Mouse (Mus musculus) embryonic facial prominence, embryonic 10.5 days (tissue): ENCODE data around the gene Crygc. TPM values are rescaled to one million over a fixed set of nuclear protein-coding genes. Genes with fewer than 3 reads are reported as not detected.
"Not testable (repeated sequence)": the region's sequence is repeated elsewhere in the genome, so short reads cannot be mapped to it uniquely, and the experiment has no call there.

Experiments used
- DNase-seq: peaks from one replicate; pipeline ENCODE4 v3.0.0-alpha.2; 2017; ENCODE audit warnings: low spot score
- H3K27ac ChIP-seq: fragments of 300-500 bp; sonication (generic); replicated peaks from 2 replicates; pipeline ENCODE4 v1.5.1; 2016; ENCODE audit warnings: mild to moderate bottlenecking
- H3K27me3 ChIP-seq: fragments of 300-500 bp; sonication (generic); replicated peaks from 2 replicates; pipeline ENCODE4 v1.6.1; 2016; ENCODE audit warnings: low read depth, mild to moderate bottlenecking; ENCODE audit not compliant: poor library complexity, severe bottlenecking
- H3K36me3 ChIP-seq: fragments of 300-500 bp; sonication (generic); replicated peaks from 2 replicates; pipeline ENCODE4 v1.6.1; 2016; ENCODE audit warnings: mild to moderate bottlenecking, moderate library complexity
- H3K4me1 ChIP-seq: fragments of 300-500 bp; sonication (generic); 2 replicates; pipeline ENCODE4 v1.6.1; 2016
- H3K4me3 ChIP-seq: fragments of 300-500 bp; sonication (generic); 2 replicates; pipeline ENCODE4 v1.5.1; 2016; ENCODE audit warnings: mild to moderate bottlenecking, moderate library complexity
- H3K9me3 ChIP-seq: fragments of 300-500 bp; sonication (generic); 2 replicates; pipeline ENCODE4 v1.6.1; 2016; ENCODE audit warnings: mild to moderate bottlenecking
- WGBS: fragments of 180-500 bp; shearing (Covaris S2); methylation state at CpG from one replicate; pipeline ENCODE4 v1.1.7; 2016; 5-methylcytosine and 5-hydroxymethylcytosine counted together
- polyA plus RNA-seq: library from polyadenylated mRNA; unstranded; fragments of >200 nt; fragmentation: Nextera tagmentation; extraction: Ambion mirVana; gene quantifications from 2 replicates; pipeline ENCODE4 v1.2.1, GENCODE M21; 2016

The Crygc gene
- polyA plus RNA-seq, 1 experiment from 2014 or later, result not detected

DNA sequence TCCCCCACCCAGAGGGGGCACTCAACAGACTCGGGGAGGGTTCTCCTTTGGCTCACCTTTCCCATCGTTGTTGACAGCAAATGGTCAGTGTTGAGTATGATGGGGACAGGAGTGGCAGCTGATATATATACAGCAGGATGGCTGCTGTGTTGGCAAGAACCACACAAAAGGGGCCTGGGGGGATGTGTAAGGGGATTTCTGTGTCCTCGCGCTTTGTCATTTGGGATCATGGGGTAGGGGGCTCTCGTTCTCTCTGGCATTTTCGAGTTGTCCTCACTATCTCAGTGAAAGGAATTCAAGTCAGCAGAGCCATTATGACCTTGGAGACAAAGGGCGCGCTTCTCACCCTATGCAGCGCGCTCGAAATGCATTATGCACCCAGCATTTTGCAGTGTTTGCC is 29.8 kb upstream of the Crygc start, which contains the start of gene Cryga:
Gene Cryga (minus strand): TSS at position 101 of the 400 bp plus-strand sequence.
- Histone ChIP-seq H3K4me1 (no peaks in the 10 kb centered on the region), H3K36me3 (no peaks in the 10 kb centered on the region), H3K27me3 (no peaks in the 10 kb centered on the region), H3K27ac (no peak within 1 kb of the TSS), H3K9me3 (no peaks in the 10 kb centered on the region), H3K4me3 (no peak within 1 kb of the TSS)
- 94% methylated on average over 11 of the region's 11 CpGs for WGBS
- DNase-seq, result no peak

DNA sequence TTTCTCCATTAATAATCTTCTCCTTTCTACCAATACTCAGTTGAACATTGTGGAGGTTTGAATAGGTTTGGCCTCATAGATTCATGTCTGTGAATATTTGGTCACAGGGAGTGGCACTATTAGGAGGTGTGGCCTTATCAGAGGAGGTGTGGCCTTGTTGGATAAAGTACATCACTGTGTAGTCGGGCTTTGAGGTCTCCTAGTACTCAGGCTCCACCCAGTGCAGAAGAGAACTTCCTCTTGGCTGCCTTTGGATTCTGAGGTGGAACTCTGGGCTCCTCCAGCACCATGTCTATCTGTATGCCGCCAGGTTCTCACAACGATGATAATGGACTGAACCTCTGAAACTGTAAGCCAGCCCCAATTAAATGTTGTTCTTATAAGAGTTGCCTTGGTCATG is 23.5 kb upstream of the Crygc start:
- H3K4me3 ChIP-seq, result no peak overlapping the region
- no peak for DNase-seq
- no peaks in the 10 kb centered on the region for H3K36me3 ChIP-seq
- 90% methylated on average over 3 of the region's 3 CpGs for WGBS
- no peak overlapping the region for H3K27ac ChIP-seq
- H3K27me3 ChIP-seq, result no peaks in the 10 kb centered on the region
- no peaks in the 10 kb centered on the region for H3K4me1 ChIP-seq
- no peaks in the 10 kb centered on the region for H3K9me3 ChIP-seq

DNA sequence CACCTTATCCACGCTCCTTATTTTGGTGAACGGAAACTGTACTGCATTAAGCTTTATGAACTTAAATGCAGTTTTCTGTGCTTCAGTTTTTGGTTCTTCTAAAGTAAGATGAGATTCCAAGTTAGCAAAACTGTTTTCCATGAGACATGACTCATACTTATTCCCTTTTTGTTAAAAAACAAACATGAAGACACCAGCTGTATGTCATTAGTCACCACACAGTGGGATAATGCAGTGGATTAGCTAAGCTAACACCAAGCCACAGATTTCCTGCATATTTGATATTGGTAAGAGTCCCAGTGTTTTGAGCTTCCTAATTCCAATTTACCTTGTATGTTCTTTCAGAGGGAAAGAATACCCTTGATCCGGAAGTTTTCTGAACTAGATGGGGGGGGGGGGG is 18.1 kb upstream of the Crygc start:
- Histone ChIP-seq H3K27me3 (no peaks in the 10 kb centered on the region), H3K27ac (no peak overlapping the region), H3K4me1 (no peaks in the 10 kb centered on the region), H3K4me3 (no peak overlapping the region), H3K36me3 (no peaks in the 10 kb centered on the region), H3K9me3 (no peaks in the 10 kb centered on the region)
- 91% methylated on average over 3 of the region's 3 CpGs for WGBS
- no peak for DNase-seq

DNA sequence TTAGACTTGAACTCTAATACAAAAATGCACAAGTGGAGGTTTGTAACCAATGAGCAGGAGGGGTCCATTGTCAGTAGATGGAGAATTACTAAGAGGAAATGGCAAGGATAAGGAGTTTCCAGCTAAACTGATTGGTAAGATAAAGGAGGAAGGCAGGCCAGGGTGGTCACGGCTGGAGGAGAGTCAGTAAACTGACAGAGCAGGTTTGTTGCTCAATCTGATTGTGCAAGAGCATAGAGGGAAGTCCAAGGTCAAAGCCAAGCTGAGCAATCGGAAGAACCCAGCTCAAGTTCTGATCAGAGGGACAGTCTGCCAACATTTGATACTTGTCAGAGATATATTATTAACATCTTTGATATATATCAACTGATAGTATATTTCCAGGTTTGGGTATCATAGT is 16.9 kb upstream of the Crygc start:
- H3K27me3 ChIP-seq, result no peaks in the 10 kb centered on the region
- H3K4me1 ChIP-seq, result no peaks in the 10 kb centered on the region
- no peak overlapping the region for H3K27ac ChIP-seq
- 79% methylated on average over 2 of the region's 2 CpGs for WGBS
- no peak for DNase-seq
- no peaks in the 10 kb centered on the region for H3K36me3 ChIP-seq
- H3K4me3 ChIP-seq, result no peak overlapping the region
- H3K9me3 ChIP-seq, result no peaks in the 10 kb centered on the region

DNA sequence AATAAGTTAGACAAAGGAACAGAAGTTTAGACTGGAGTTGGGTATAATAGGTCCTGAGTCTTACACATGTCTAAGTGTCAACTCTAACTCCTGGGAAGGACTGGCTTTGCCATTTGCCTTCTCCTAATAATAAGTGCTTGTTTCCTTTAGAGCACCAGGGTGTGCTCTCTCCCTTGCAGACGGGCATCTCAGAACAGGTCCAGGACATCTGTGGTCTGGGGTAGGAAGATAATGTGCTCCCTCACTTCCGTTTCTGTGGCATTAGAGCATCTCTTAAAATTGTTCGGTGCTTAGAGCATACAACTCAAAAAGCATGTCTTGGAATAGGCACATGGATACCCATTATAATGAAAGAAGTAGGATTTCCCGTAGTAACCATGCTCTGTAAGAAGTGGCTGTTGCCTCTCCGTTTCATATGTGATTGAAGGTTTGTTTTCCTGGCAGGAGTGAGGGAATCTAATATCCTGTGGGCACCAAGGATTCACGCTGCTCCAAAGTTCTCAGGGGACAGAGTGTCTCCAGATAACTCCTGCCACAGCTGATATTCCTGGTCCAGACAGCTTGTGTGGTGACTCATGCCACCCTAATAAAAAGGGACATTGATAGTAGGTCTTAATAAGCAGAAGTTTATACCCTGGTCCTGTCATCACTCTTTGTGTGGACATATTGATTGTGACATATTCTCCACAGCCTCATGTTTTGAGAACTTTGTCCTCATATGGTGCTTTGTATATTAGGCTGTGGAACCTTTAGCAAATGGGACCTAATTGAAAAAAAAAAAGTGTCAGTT is 15.3 kb upstream of the Crygc start:
- 76% methylated on average over 6 of the region's 6 CpGs for WGBS
- no peak for DNase-seq
- Histone ChIP-seq H3K9me3 (no peaks in the 10 kb centered on the region), H3K27ac (no peak overlapping the region), H3K27me3 (no peaks in the 10 kb centered on the region), H3K4me3 (no peak overlapping the region), H3K4me1 (no peaks in the 10 kb centered on the region), H3K36me3 (no peaks in the 10 kb centered on the region)

DNA sequence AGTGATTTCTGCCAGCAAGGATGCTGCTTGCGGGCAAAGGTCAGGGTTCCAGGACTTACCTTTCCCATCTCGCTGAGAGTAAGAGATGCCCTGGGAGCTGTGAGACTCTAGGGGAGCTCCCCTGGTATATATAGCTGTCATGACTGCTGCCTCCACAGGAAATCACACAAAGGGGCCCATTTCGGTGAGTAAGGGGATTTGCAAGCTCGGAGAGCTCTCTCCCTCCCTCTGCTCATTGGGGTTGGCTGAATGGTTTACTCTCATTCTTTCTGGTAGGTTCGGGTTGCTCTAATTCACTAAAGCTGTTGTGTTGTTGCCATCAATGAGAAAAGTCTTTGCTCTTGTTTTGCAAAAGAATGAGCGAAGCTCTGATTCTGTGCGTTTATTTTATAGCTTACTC is 8.7 kb upstream of the Crygc start, which contains the start of gene Crygb:
Gene Crygb (minus strand): TSS at position 101 of the 400 bp plus-strand sequence.
- H3K36me3 ChIP-seq, result no peaks in the 10 kb centered on the region
- no peaks in the 10 kb centered on the region for H3K27me3 ChIP-seq
- DNase-seq, result no peak
- peaks cover 5% of the 10 kb centered on the region for H3K4me1 ChIP-seq
- 30% methylated on average over 7 of the region's 7 CpGs for WGBS
- no peaks in the 10 kb centered on the region for H3K9me3 ChIP-seq
- H3K27ac ChIP-seq, result no peak within 1 kb of the TSS
- no peak within 1 kb of the TSS for H3K4me3 ChIP-seq

DNA sequence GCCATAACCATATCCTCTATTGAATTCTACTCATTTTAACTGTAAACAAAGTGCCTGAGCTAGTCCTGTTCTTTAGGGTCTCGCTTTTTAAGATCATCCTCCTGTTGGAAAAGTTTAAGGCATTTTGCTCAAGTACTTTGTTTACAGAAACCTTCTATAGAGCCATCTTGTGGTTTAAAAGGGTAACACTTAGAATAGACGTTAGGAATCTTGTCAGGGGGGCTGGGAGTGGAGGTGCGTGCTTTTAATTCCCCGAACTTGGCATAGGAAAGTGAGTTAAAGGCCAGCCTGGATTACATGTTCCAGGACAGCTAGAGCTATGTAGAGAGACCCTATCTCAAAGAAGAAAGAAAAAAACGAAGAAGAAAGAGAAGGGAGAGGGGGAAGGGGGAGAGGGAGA is 2.1 kb upstream of the Crygc start:
- Histone ChIP-seq H3K27me3 (no peaks in the 10 kb centered on the region), H3K27ac (no peak overlapping the region), H3K4me1 (0 out of 2 replicates have a peak, but pooled peaks cover 3% of the 10 kb centered on the region), H3K4me3 (no peak overlapping the region), H3K9me3 (no peaks in the 10 kb centered on the region), H3K36me3 (no peaks in the 10 kb centered on the region)
- 21% methylated on average over 5 of the region's 5 CpGs for WGBS
- DNase-seq, result no peak

DNA sequence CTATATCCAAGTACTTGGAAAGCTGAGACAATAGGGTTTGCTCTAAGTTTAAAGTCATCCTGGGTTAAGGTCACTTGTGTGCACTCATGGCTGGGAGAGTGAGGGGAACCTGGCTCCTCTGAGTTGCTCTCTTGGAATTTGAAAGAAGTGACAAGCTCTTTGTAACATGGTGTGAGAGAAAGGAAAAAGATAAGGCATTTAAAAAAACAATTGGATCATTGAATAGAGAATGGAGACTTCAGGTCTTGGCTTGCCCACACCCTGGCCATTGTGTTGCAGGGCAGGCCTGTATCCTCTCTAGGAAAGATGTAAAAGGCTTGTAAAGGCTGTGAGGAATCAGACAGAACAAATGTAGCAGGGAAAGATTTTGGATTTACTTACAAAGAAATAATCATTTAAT is 5.6 kb downstream of the Crygc start:
- Histone ChIP-seq H3K4me1 (no peaks in the 10 kb centered on the region), H3K36me3 (no peaks in the 10 kb centered on the region), H3K4me3 (no peak overlapping the region), H3K27me3 (no peaks in the 10 kb centered on the region), H3K9me3 (no peaks in the 10 kb centered on the region), H3K27ac (no peak overlapping the region)
- no peak for DNase-seq

DNA sequence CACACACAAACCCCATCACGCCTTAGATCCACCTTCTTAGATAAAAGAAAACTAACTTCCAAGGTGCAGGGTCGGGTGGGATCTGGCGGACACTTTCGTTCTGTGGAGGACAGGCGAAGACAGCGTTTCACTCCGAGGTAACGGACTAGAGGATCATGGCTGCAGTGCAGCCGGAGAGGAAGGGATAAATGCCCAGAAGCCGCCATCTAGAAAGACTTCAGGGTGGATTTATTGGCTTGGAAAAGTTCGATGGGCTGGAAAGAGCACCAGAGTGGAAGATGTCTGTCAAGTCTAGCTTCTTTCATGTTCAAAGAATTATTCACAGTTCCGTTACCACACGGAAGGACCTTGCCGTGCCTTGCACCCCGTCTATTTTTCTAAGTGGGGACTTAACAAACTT is 9.3 kb downstream of the Crygc start:
- H3K27me3 ChIP-seq, result no peaks in the 10 kb centered on the region
- H3K4me3 ChIP-seq, result no peak overlapping the region
- no peaks in the 10 kb centered on the region for H3K9me3 ChIP-seq
- H3K36me3 ChIP-seq, result no peaks in the 10 kb centered on the region
- 86% methylated on average over 15 of the region's 15 CpGs for WGBS
- H3K4me1 ChIP-seq, result no peaks in the 10 kb centered on the region
- H3K27ac ChIP-seq, result no peak overlapping the region
- no peak for DNase-seq

DNA sequence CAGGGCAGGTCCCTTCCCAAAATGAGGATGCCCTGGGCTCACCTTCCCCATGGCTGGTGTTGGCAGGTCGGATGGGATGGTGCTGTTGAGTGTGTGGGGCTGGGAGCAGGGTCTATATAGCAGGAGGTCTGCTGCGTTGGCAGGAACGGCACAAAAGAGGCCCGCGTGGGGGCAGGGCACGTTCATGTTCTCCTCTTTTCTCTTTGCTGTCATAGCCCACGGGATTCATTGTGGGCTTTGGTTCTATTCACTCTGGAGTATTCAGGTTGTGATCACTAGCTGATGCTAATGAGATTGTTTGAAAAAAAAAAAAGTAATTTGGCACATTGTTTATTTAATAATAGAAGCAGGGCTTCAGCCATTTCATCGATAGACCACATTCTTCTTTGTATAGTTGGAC is 10.1 kb downstream of the Crygc start, which contains the start of gene Crygd:
Gene Crygd (minus strand): TSS at position 101 of the 400 bp plus-strand sequence.
- H3K27ac ChIP-seq, result no peak within 1 kb of the TSS
- no peaks in the 10 kb centered on the region for H3K27me3 ChIP-seq
- no peak for DNase-seq
- WGBS, result 83% methylated on average over 8 of the region's 8 CpGs
- H3K36me3 ChIP-seq, result no peaks in the 10 kb centered on the region
- no peaks in the 10 kb centered on the region for H3K4me1 ChIP-seq
- H3K4me3 ChIP-seq, result no peak within 1 kb of the TSS
- H3K9me3 ChIP-seq, result no peaks in the 10 kb centered on the region

DNA sequence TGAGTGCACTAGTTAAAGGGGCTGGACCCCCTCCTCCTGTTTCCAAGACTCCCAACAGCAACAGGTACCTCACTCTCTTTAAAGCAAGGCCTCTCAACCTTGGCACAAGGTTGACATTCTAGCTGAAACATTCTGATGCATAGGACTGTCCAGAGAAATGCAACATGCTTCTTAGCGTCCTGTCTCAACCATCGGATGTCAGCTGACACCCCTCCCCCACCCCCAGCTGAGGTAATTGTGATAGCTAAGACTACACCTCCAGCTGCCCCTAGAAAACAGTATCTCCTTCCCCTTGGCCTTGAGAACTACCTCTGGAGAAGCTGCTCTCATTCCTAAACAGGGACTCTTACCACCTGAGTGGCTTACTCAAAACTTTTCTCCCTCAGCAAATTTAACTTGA is 21.3 kb downstream of the Crygc start:
- WGBS, result 29% methylated on average over 2 of the region's 2 CpGs
- Histone ChIP-seq H3K36me3 (no peaks in the 10 kb centered on the region), H3K4me1 (peaks cover 15% of the 10 kb centered on the region), H3K27ac (no peak overlapping the region), H3K4me3 (no peak overlapping the region), H3K27me3 (no peaks in the 10 kb centered on the region; the same call in 1 of the 2 replicates), H3K9me3 (0 out of 2 replicates have a peak, but pooled peaks cover 2% of the 10 kb centered on the region)
- no peak for DNase-seq

DNA sequence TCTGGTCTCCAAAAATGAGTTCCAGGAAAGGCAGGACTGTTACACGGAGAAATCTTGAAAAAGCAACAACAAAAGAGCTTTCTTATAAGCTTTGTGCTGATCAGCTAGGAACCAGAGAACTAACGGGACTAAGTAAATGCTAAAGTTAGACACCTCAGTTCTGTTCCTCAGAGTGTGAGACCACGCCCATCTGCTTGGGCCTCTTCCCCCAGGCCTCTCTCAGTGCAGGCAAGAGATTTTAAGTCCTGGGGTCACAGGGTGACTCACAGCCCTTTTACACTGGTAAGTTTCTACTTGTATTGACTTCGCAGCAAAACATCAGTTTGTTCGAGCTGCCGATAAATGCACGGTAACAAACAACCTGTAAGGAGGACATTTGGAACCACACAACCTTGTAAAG is 21.8 kb downstream of the Crygc start:
- 57% methylated on average over 7 of the region's 7 CpGs for WGBS
- Histone ChIP-seq H3K27ac (no peak overlapping the region), H3K9me3 (0 out of 2 replicates have a peak, but pooled peaks cover 2% of the 10 kb centered on the region), H3K4me1 (peaks cover 15% of the 10 kb centered on the region), H3K27me3 (no peaks in the 10 kb centered on the region; the same call in 1 of the 2 replicates), H3K36me3 (no peaks in the 10 kb centered on the region), H3K4me3 (no peak overlapping the region)
- no peak for DNase-seq

DNA sequence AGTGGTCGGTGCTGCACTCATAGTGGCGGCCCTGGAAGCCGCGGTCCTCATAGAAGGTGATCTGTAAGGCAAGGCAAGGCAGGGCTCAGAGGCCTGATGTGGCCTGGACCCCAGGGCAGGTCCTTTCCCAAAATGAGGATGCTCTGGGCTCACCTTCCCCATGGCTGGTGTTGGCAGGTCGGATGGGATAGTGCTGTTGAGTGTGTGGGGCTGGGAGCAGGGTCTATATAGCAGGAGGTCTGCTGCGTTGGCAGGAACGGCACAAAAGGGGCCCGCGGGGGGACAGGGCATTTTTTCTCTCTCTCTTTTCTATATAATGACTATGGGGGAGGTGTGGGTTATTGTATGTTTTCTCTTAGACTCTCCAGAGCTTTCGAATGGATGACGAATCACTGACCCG is 22.5 kb downstream of the Crygc start, which contains the start of gene Cryge:
Gene Cryge (minus strand): TSS at position 198 of the 400 bp plus-strand sequence.
- H3K36me3 ChIP-seq, H3K27me3 ChIP-seq, DNase-seq, H3K9me3 ChIP-seq, H3K4me3 ChIP-seq, H3K27ac ChIP-seq: not testable (repeated sequence)
- WGBS, result 70% methylated on average over 12 of the region's 12 CpGs
- peaks cover 15% of the 10 kb centered on the region for H3K4me1 ChIP-seq
